Comparison of ENCODE assay signal across 23 mouse cellular contexts in genomic region chr4:136245681-136246080, GRCm38 (mm10). TPM values are rescaled to one million over a fixed set of nuclear protein-coding genes. Genes with fewer than 3 reads are reported as not detected.
A peak's percentile ranks its signal among the peaks of the same experiment; 100 is the strongest.
DNase-seq lines count a peak whose midpoint lies in the region; ATAC-seq lines count a peak whose summit lies in the region.
"Had no signal": no experiment of that assay in that cellular context is flagged by ENCODE, and none has a peak within 500 bp of the region (broad histone marks: within the 10 kb centered on the region; RNA-seq: fewer than 3 reads in every experiment).

No protein-coding gene starts in this region.

- 0 out of 2 replicates have a peak, but pooled peaks cover 6% of the 10 kb centered on the region for H3K36me3 ChIP-seq in heart, embryonic 10.5 days
- H3K36me3 ChIP-seq in heart, embryonic 15.5 days, result no peaks in the 10 kb centered on the region
- no peaks in the 10 kb centered on the region for H3K36me3 ChIP-seq in midbrain, embryonic 16.5 days (ENCODE audit: control insufficient read depth, insufficient read depth, low read length)
- no peaks in the 10 kb centered on the region for H3K36me3 ChIP-seq in midbrain, embryonic 11.5 days (ENCODE audit: control insufficient read depth, insufficient read depth, low read length)
- H3K36me3 ChIP-seq: forebrain, embryonic 15.5 days had no signal

- H3K27me3 ChIP-seq in heart, embryonic 10.5 days (ENCODE audit: insufficient read depth, poor library complexity, severe bottlenecking), result peaks cover 95% of the 10 kb centered on the region
- H3K27me3 ChIP-seq in heart, embryonic 15.5 days, result peaks cover 53% of the 10 kb centered on the region
- peaks cover 47% of the 10 kb centered on the region for H3K27me3 ChIP-seq in midbrain, embryonic 16.5 days (ENCODE audit: control insufficient read depth, insufficient read depth, low read depth, low read length)
- peaks cover 57% of the 10 kb centered on the region for H3K27me3 ChIP-seq in midbrain, embryonic 11.5 days (ENCODE audit: control insufficient read depth, insufficient read depth, low read length)
- H3K27me3 ChIP-seq: Patski had no signal

- H3K9me3 ChIP-seq in heart, embryonic 10.5 days, result no peaks in the 10 kb centered on the region
- no peaks in the 10 kb centered on the region for H3K9me3 ChIP-seq in heart, embryonic 15.5 days (replicated peaks)
- no peaks in the 10 kb centered on the region for H3K9me3 ChIP-seq in midbrain, embryonic 16.5 days (replicated peaks; ENCODE audit: control insufficient read depth, low read length, poor library complexity, severe bottlenecking)
- no peaks in the 10 kb centered on the region for H3K9me3 ChIP-seq in midbrain, embryonic 11.5 days (ENCODE audit: control insufficient read depth, low read length)
- H3K9me3 ChIP-seq: embryonic facial prominence, embryonic 12.5 days; forebrain, embryonic 15.5 days; hindbrain, embryonic 12.5 days had no signal

- peaks cover 69% of the 10 kb centered on the region for H3K4me1 ChIP-seq in heart, embryonic 10.5 days
- peaks cover 54% of the 10 kb centered on the region for H3K4me1 ChIP-seq in heart, embryonic 15.5 days (replicated peaks)
- peaks cover 22% of the 10 kb centered on the region for H3K4me1 ChIP-seq in midbrain, embryonic 16.5 days (ENCODE audit: control insufficient read depth, insufficient read depth, low read length)
- peaks cover 30% of the 10 kb centered on the region for H3K4me1 ChIP-seq in midbrain, embryonic 11.5 days (ENCODE audit: control insufficient read depth, insufficient read depth, low read length)

- WGBS in heart, embryonic 10.5 days, result 39% methylated on average over 5 of the region's 5 CpGs
- WGBS in heart, embryonic 15.5 days, result 54% methylated on average over 5 of the region's 5 CpGs
- 38% methylated on average over 5 of the region's 5 CpGs for WGBS in midbrain, embryonic 16.5 days
- 33% methylated on average over 5 of the region's 5 CpGs for WGBS in midbrain, embryonic 11.5 days

- no peak for DNase-seq in heart, embryonic 10.5 days (ENCODE audit: low spot score)
- no peak for DNase-seq in heart, postnatal 25 days (ENCODE audit: low spot score)
- no peak for DNase-seq in heart, postnatal 36 days
- peak; percentile 64 for DNase-seq in ES-CJ7 (ENCODE audit: low read depth, low spot score)
- DNase-seq in midbrain, embryonic 11.5 days (ENCODE audit: low spot score, missing footprints), result no peak
- DNase-seq: adrenal gland, adult 8-10 months; adrenal gland, postnatal 36 days; cerebellum, adult 2 months; cerebellum, postnatal 10 days; embryo, embryonic 11 days; gastrocnemius, postnatal 10 days; heart, postnatal 10 days; kidney, adult 11 months; kidney, adult 9 months had no signal

- no peak overlapping the region for H3K4me2 ChIP-seq in heart, embryonic 15.5 days
- no peak overlapping the region for H3K4me2 ChIP-seq in midbrain, embryonic 16.5 days (ENCODE audit: low read length)
- no peak overlapping the region for H3K4me2 ChIP-seq in midbrain, embryonic 11.5 days
- H3K4me2 ChIP-seq: forebrain, embryonic 15.5 days; hindbrain, embryonic 12.5 days had no signal

- H3K4me3 ChIP-seq in heart, embryonic 10.5 days, result no peak overlapping the region
- no peak overlapping the region for H3K4me3 ChIP-seq in heart, embryonic 15.5 days
- H3K4me3 ChIP-seq in midbrain, embryonic 16.5 days (ENCODE audit: low read depth, low read length), result no peak overlapping the region
- no peak overlapping the region for H3K4me3 ChIP-seq in midbrain, embryonic 11.5 days (ENCODE audit: low read depth, low read length)
- H3K4me3 ChIP-seq: embryonic facial prominence, embryonic 12.5 days; forebrain, embryonic 15.5 days; hindbrain, embryonic 12.5 days had no signal

- peak overlapping the region; percentile 86; the same call in 1 of the 2 replicates for H3K27ac ChIP-seq in heart, embryonic 10.5 days
- 0 out of 2 replicates have a peak overlapping the region, but pooled peaks have one; percentile 85 for H3K27ac ChIP-seq in heart, embryonic 15.5 days
- H3K27ac ChIP-seq in midbrain, embryonic 16.5 days (ENCODE audit: low read length), result no peak overlapping the region
- no peak overlapping the region for H3K27ac ChIP-seq in midbrain, embryonic 11.5 days (ENCODE audit: low read depth, low read length)
- H3K27ac ChIP-seq: embryonic facial prominence, embryonic 12.5 days; forebrain, embryonic 15.5 days; hindbrain, embryonic 12.5 days had no signal

- intact Hi-C loops in heart, postnatal 25 days (cut with DNase I), result no loop called here
- intact Hi-C loops in heart, postnatal 36 days (cut with DNase I), result loop anchor here (10.0 kb wide), 1 partner anchor 81 kb away; no protein-coding TSS in a partner anchor

- H3K9ac ChIP-seq in heart, embryonic 15.5 days, result no peak overlapping the region
- no peak overlapping the region for H3K9ac ChIP-seq in midbrain, embryonic 16.5 days (ENCODE audit: low read depth, low read length)
- H3K9ac ChIP-seq in midbrain, embryonic 11.5 days (ENCODE audit: low read length), result no peak overlapping the region
- H3K9ac ChIP-seq: forebrain, embryonic 15.5 days; hindbrain, embryonic 12.5 days had no signal

- ATAC-seq in heart, embryonic 15.5 days (replicated peaks; ENCODE audit: insufficient number of reproducible peaks, insufficient read depth, low FRiP score, low read depth), result no peak
- no peak for ATAC-seq in midbrain, embryonic 16.5 days
- ATAC-seq in midbrain, embryonic 11.5 days (ENCODE audit: low FRiP score), result no peak
- ATAC-seq: forebrain, embryonic 15.5 days; hindbrain, embryonic 16.5 days; inflammation-experienced regulatory T-cells, adult 6 months; Patski had no signal

RNA-seq across cellular contexts. Expression of gene Tcea3, which starts 1.8 kb away (rescaled TPM):
- 35.6 and 47.2 TPM in 2 replicates for polyA plus RNA-seq in heart, embryonic 10.5 days (2016; fragmentation: Nextera tagmentation; extraction: Ambion mirVana)
- 100 to 1,000 TPM; 101 to 111 TPM for total RNA-seq in heart, postnatal 25 days (2021)
- 47.7 and 61.6 TPM in 2 replicates for polyA plus RNA-seq in heart, embryonic 15.5 days (2015; fragmentation: Nextera tagmentation; extraction: Ambion mirVana)
- 100 to 1,000 TPM; 121 to 126 TPM for total RNA-seq in heart, postnatal 36 days (2021)
- polyA plus RNA-seq in midbrain, embryonic 16.5 days (2015; fragmentation: Nextera tagmentation; extraction: Ambion mirVana), result 0.67 and 1.2 TPM in 2 replicates
- polyA plus RNA-seq in midbrain, embryonic 11.5 days (2014; fragmentation: Nextera tagmentation; extraction: Ambion mirVana), result 1.5 and 1.7 TPM in 2 replicates
- total RNA-seq: CH12.LX had no signal

RNA-seq across cellular contexts. Expression of gene Zfp46, which starts 38.8 kb away (rescaled TPM):
- polyA plus RNA-seq in heart, embryonic 10.5 days (2016; fragmentation: Nextera tagmentation; extraction: Ambion mirVana), result 14.6 and 18.7 TPM in 2 replicates
- 10 to 100 TPM; 39.3 to 54.1 TPM for total RNA-seq in heart, postnatal 25 days (2021)
- 18.3 and 21.5 TPM in 2 replicates for polyA plus RNA-seq in heart, embryonic 15.5 days (2015; fragmentation: Nextera tagmentation; extraction: Ambion mirVana)
- 10 to 100 TPM; 37.4 to 57.1 TPM for total RNA-seq in heart, postnatal 36 days (2021)
- 42.8 and 43.3 TPM in 2 replicates for polyA plus RNA-seq in midbrain, embryonic 16.5 days (2015; fragmentation: Nextera tagmentation; extraction: Ambion mirVana)
- polyA plus RNA-seq in midbrain, embryonic 11.5 days (2014; fragmentation: Nextera tagmentation; extraction: Ambion mirVana), result 29.7 and 31.4 TPM in 2 replicates

RNA-seq across cellular contexts. Expression of gene Asap3, which starts 39.5 kb away (rescaled TPM):
- polyA plus RNA-seq in heart, embryonic 10.5 days (2016; fragmentation: Nextera tagmentation; extraction: Ambion mirVana), result 3.4 and 3.7 TPM in 2 replicates
- total RNA-seq in heart, postnatal 25 days (2021), result 10 to 100 TPM in 1 of 2 experiments, 1 to 10 TPM in 1; 8.7 to 11.8 TPM
- polyA plus RNA-seq in heart, embryonic 15.5 days (2015; fragmentation: Nextera tagmentation; extraction: Ambion mirVana), result 2.6 and 4.8 TPM in 2 replicates
- 10 to 100 TPM in 1 of 2 experiments, 1 to 10 TPM in 1; 9.4 to 11.7 TPM for total RNA-seq in heart, postnatal 36 days (2021)
- polyA plus RNA-seq in midbrain, embryonic 16.5 days (2015; fragmentation: Nextera tagmentation; extraction: Ambion mirVana), result 4.5 and 5.1 TPM in 2 replicates
- 2.8 and 3.2 TPM in 2 replicates for polyA plus RNA-seq in midbrain, embryonic 11.5 days (2014; fragmentation: Nextera tagmentation; extraction: Ambion mirVana)

Comparison
In these comparisons a context has a peak if more than half of its experiments do, and no peak if none do; other contexts are left out.
1. H3K27ac ChIP-seq: peak in heart, embryonic 10.5 days (single experiment) and heart, embryonic 15.5 days (single experiment); none in midbrain, embryonic 16.5 days (single experiment) and midbrain, embryonic 11.5 days (single experiment).
2. RNA of gene Tcea3, which starts 1.8 kb away (polyA plus RNA-seq): 47.7 to 61.6 TPM in heart, embryonic 15.5 days and 35.6 to 47.2 TPM in heart, embryonic 10.5 days; 1.5 to 1.7 TPM in midbrain, embryonic 11.5 days and 0.67 to 1.2 TPM in midbrain, embryonic 16.5 days; every median in the first group is over 10 times any median in the second.